Mouse (Mus musculus): Measurements from ENCODE around the gene Rgp1. TPM values are rescaled to one million over a fixed set of nuclear protein-coding genes. Genes with fewer than 3 reads are reported as not detected.
A peak's percentile ranks its signal among the peaks of the same experiment; 100 is the strongest.

Gene Rgp1
- polyA plus RNA-seq, 1 experiment from 2014 or later, result 32.2 TPM

- Histone ChIP-seq H3K36me3 (peaks cover 82% of the 10 kb centered on the region), H3K27me3 (no peaks in the 10 kb centered on the region), H3K27ac (no peak overlapping the region), H3K9ac (no peak overlapping the region), H3K4me3 (no peak overlapping the region), H3K4me2 (no peak overlapping the region), H3K9me3 (0 out of 2 replicates have a peak, but pooled peaks cover 4% of the 10 kb centered on the region), H3K4me1 (peaks cover 22% of the 10 kb centered on the region)
- no peak for ATAC-seq (ENCODE audit: borderline replicate concordance, extremely low read depth, low FRiP score, low TSS enrichment)
Observed at GRCm38 (mm10) chr4:43553891-43554290, 24.6 kb upstream of the Rgp1 start.

DNA sequence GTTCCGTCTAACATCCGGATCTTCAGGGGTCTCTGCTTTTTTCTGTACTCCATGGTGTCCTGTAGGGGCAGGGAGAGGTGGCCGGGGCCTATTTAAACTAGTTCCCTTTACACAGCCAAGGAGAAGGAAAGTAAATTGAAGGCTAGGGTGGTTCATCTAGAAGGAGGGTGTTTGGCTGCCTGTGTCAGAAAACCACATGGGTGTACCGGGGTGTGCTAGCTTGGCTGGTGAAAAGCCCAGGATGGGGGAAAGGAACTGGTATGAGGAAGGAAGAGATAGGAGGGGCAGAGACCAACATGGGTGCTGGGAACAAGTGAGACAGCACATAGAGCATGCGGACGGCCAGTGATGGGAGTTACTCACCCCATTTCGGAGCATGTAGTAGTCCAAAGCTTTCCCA lies 22.6 kb upstream of the Rgp1 start:
- ATAC-seq (ENCODE audit: borderline replicate concordance, extremely low read depth, low FRiP score, low TSS enrichment), result no peak
- Histone ChIP-seq H3K9ac (no peak overlapping the region), H3K36me3 (peaks cover 62% of the 10 kb centered on the region), H3K4me2 (no peak overlapping the region), H3K4me3 (no peak overlapping the region), H3K27ac (no peak overlapping the region), H3K9me3 (0 out of 2 replicates have a peak, but pooled peaks cover 4% of the 10 kb centered on the region), H3K27me3 (no peaks in the 10 kb centered on the region), H3K4me1 (peaks cover 42% of the 10 kb centered on the region)
- WGBS, result 92% methylated on average over 7 of the region's 7 CpGs

DNA sequence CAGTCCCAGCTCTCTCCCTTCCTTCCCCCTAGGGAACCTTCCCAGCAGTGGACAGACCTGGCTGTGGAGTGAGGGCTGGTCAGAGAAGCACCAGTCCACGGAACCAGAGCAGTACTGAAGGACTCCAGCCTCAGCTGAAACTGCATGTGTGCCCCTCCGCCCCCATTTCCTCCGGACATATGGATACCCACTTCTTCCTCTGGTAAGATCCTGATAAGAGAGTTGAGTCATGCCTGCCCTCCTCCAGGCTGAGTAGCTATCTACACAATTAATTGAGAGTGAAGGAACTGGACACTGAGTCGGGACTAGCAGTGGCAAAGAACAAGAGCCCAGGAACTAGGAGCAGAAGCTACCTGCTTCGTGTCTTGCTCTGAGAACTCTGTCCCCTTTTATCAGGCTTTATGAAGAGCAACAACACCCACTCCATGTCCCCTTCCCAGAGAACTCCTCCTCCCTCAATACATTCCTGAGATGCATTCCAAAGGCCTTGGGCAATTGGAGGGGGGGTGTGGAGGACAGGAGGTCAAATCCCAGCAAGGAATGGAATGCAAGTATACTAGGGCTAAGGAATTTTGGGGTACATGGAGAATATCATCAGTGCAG lies 20.4 kb upstream of the Rgp1 start:
- WGBS, result 2% methylated on average over 5 of the region's 5 CpGs
- H3K27ac ChIP-seq, result peak overlapping the region; percentile 99
- ATAC-seq (ENCODE audit: borderline replicate concordance, extremely low read depth, low FRiP score, low TSS enrichment), result peak; percentile 64
- peak overlapping the region; percentile 69 for H3K4me2 ChIP-seq
- H3K4me3 ChIP-seq, result peak overlapping the region; percentile 62
- peak overlapping the region; percentile 80 for H3K9ac ChIP-seq
- H3K9me3 ChIP-seq, result no peaks in the 10 kb centered on the region
- peaks cover 47% of the 10 kb centered on the region for H3K4me1 ChIP-seq
- H3K36me3 ChIP-seq, result peaks cover 41% of the 10 kb centered on the region
- H3K27me3 ChIP-seq, result no peaks in the 10 kb centered on the region

DNA sequence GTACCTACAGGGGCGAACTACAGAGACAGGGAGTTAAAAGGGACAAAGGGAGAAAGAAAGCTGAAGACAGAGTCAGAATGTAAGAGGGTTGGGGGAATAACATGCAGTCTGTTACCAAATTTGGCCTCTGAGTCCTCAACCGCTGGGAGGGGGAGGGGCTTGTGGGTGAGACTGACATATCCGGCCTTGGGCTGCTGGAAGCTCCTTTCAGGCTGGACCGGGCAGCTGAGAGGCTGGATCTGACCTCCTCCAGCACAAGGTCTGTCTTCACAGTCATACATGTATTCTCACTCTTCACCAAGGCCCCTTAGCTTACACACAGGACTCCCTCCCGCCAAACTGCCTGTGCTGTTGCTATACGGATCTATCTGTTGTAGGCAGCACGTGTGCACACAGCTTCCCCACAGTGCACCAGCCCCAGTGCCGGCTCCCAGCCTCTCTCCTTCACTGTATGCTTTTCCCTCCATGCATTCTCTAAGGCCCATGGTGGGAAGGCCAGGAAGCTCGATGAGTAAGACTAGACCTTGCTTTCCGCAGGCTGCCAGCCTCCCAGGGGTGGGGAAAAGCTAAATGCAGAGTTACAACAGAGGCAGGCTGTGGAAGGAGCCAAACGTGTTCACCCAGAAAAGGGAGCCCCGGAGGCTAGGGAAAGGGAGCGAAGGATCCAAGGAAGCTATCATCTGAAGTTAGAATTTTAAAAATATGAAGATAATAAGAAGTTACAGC lies 19.7 kb upstream of the Rgp1 start:
- no peaks in the 10 kb centered on the region for H3K27me3 ChIP-seq
- no peaks in the 10 kb centered on the region for H3K9me3 ChIP-seq
- H3K9ac ChIP-seq, result peak overlapping the region; percentile 80
- H3K4me2 ChIP-seq, result peak overlapping the region; percentile 69
- peak; percentile 70 for ATAC-seq (ENCODE audit: borderline replicate concordance, extremely low read depth, low FRiP score, low TSS enrichment)
- peak overlapping the region; percentile 62 for H3K4me3 ChIP-seq
- WGBS, result 11% methylated on average over 11 of the region's 13 CpGs
- H3K4me1 ChIP-seq, result peaks cover 54% of the 10 kb centered on the region
- peaks cover 34% of the 10 kb centered on the region for H3K36me3 ChIP-seq
- peak overlapping the region; percentile 99 for H3K27ac ChIP-seq

- 55% methylated on average over 13 of the region's 13 CpGs for WGBS
- no peaks in the 10 kb centered on the region for H3K9me3 ChIP-seq
- peaks cover 27% of the 10 kb centered on the region for H3K36me3 ChIP-seq
- no peaks in the 10 kb centered on the region for H3K27me3 ChIP-seq
- H3K4me3 ChIP-seq, result peak overlapping the region; percentile 62
- H3K27ac ChIP-seq, result peak overlapping the region; percentile 99
- peaks cover 59% of the 10 kb centered on the region for H3K4me1 ChIP-seq
- H3K4me2 ChIP-seq, result peak overlapping the region; percentile 69
- ATAC-seq (ENCODE audit: borderline replicate concordance, extremely low read depth, low FRiP score, low TSS enrichment), result no peak
- peak overlapping the region; percentile 80 for H3K9ac ChIP-seq
Observed at GRCm38 (mm10) chr4:43559519-43560242, 18.8 kb upstream of the Rgp1 start.

DNA sequence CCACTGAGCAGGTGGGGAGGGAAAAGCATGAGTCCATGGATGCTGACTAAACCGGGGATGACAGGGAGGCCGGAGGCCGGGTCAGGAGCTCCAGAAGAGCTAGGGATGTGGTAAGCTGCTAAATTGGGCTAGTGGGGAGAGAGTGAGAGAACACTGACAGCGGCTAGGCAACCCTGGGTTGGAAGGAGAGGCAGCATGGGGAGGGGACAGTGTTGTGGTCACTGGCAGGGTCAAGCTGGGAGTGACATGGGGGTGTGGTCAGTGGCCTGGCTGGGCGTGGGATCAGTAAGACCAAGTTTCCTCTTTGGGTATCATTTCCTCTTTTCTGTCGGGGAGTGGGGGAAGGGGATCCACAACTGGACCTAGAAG lies 18.3 kb upstream of the Rgp1 start:
- Histone ChIP-seq H3K27me3 (no peaks in the 10 kb centered on the region), H3K9me3 (no peaks in the 10 kb centered on the region), H3K9ac (peak overlapping the region; percentile 80), H3K4me3 (peak overlapping the region; percentile 62), H3K4me1 (peaks cover 59% of the 10 kb centered on the region), H3K36me3 (peaks cover 27% of the 10 kb centered on the region), H3K4me2 (peak overlapping the region; percentile 69), H3K27ac (peak overlapping the region; percentile 99)
- 19% methylated on average over 6 of the region's 6 CpGs for WGBS
- ATAC-seq (ENCODE audit: borderline replicate concordance, extremely low read depth, low FRiP score, low TSS enrichment), result no peak

GRCm38 (mm10) chr4:43560976-43561375 lies 17.5 kb upstream of the Rgp1 start:
- ATAC-seq (ENCODE audit: borderline replicate concordance, extremely low read depth, low FRiP score, low TSS enrichment), result no peak
- Histone ChIP-seq H3K9ac (peak overlapping the region; percentile 80), H3K36me3 (peaks cover 27% of the 10 kb centered on the region), H3K4me3 (peak overlapping the region; percentile 62), H3K4me2 (peak overlapping the region; percentile 69), H3K4me1 (peaks cover 59% of the 10 kb centered on the region), H3K9me3 (no peaks in the 10 kb centered on the region), H3K27ac (peak overlapping the region; percentile 99), H3K27me3 (no peaks in the 10 kb centered on the region)
- 10% methylated on average over 2 of the region's 2 CpGs for WGBS

GRCm38 (mm10) chr4:43561436-43561996 lies 17.0 kb upstream of the Rgp1 start:
- peak; percentile 1; the same call in 1 of the 2 replicates for ATAC-seq (ENCODE audit: borderline replicate concordance, extremely low read depth, low FRiP score, low TSS enrichment)
- Histone ChIP-seq H3K27me3 (no peaks in the 10 kb centered on the region), H3K9me3 (no peaks in the 10 kb centered on the region), H3K4me2 (peak overlapping the region; percentile 69), H3K27ac (peak overlapping the region; percentile 99), H3K9ac (peak overlapping the region; percentile 80), H3K36me3 (peaks cover 27% of the 10 kb centered on the region), H3K4me1 (peaks cover 59% of the 10 kb centered on the region), H3K4me3 (peak overlapping the region; percentile 62)
- 1% methylated on average over 16 of the region's 16 CpGs for WGBS

- peak; percentile 88 for ATAC-seq (ENCODE audit: borderline replicate concordance, extremely low read depth, low FRiP score, low TSS enrichment)
- no peaks in the 10 kb centered on the region for H3K9me3 ChIP-seq
- peak within 1 kb of the TSS; percentile 69 for H3K4me2 ChIP-seq
- peaks cover 54% of the 10 kb centered on the region for H3K4me1 ChIP-seq
- H3K4me3 ChIP-seq, result peak within 1 kb of the TSS; percentile 62
- WGBS, result under 1% methylated on average over 62 of the region's 62 CpGs
- H3K9ac ChIP-seq, result peak within 1 kb of the TSS; percentile 80
- peaks cover 27% of the 10 kb centered on the region for H3K36me3 ChIP-seq
- H3K27me3 ChIP-seq, result no peaks in the 10 kb centered on the region
- peak within 1 kb of the TSS; percentile 99 for H3K27ac ChIP-seq
Observed at GRCm38 (mm10) chr4:43561997-43562768, 16.3 kb upstream of the Rgp1 start, which contains the start of the genes Creb3 and Tln1. TSS of gene Creb3 (plus strand) at chr4:43562332. TSS of gene Tln1 (minus strand) at chr4:43562691.

DNA sequence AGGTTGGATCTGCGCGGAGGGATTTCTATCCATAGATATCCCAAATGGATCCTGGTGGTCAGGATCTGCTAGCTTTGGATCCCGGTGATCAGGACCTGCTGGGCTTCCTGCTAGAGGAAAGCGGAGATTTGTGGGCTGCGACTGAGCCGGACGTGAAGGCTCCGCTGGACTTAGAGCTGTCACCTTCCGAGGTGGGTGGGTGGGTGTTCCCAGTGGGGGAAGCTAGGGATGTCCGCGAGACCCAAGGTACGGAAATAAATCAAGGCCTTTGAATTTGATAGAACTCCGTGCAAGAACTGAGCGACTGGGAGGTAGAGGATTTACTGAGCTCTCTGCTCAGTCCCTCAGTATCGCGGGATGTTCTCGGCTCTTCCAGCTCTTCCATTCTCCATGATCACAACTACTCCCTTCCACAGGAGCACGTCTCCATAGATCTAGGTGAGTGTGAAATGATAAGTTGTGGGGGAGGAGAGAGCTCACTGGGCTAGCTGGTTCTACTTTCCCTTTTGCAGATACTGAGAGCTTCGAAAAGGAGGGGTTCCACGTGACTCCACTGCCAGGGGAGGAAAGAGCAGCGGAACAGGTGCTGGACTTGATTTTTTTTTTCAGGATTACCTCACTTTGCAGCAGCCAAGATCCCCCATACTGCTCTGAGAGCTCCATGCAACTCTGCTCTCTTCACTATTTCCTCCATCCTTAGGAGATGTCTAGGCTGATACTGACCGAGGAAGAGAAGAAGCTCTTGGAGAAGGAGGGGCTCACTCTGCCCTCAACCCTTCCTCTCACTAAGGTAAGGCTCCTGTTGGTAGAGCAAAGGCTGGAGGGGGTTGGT lies 15.5 kb upstream of the Rgp1 start:
- H3K4me2 ChIP-seq, result peak overlapping the region; percentile 69
- H3K27ac ChIP-seq, result peak overlapping the region; percentile 99
- peaks cover 46% of the 10 kb centered on the region for H3K4me1 ChIP-seq
- no peak; the same call in 1 of the 2 replicates for ATAC-seq (ENCODE audit: borderline replicate concordance, extremely low read depth, low FRiP score, low TSS enrichment)
- H3K36me3 ChIP-seq, result peaks cover 35% of the 10 kb centered on the region
- WGBS, result 6% methylated on average over 22 of the region's 22 CpGs
- H3K27me3 ChIP-seq, result no peaks in the 10 kb centered on the region
- H3K9me3 ChIP-seq, result no peaks in the 10 kb centered on the region
- H3K9ac ChIP-seq, result peak overlapping the region; percentile 80
- H3K4me3 ChIP-seq, result peak overlapping the region; percentile 62
